Mouse (Mus musculus) cortical plate, adult 2 months (tissue): ENCODE data around the gene Gsc2. TPM values are rescaled to one million over a fixed set of nuclear protein-coding genes. Genes with fewer than 3 reads are reported as not detected.
A peak's percentile ranks its signal among the peaks of the same experiment; 100 is the strongest.

ENCODE experiments used
- H3K27ac ChIP-seq: fragments of 200-500 bp; 2 replicates; pipeline ENCODE4 v1.5.1; 2012; ENCODE audit warnings: low read length, control low read depth, inconsistent platforms; ENCODE audit not compliant: insufficient read depth
- H3K4me1 ChIP-seq: fragments of 200-500 bp; 2 replicates; pipeline ENCODE4 v1.6.1; 2011; ENCODE audit warnings: low read length; ENCODE audit not compliant: control insufficient read depth, insufficient read depth
- H3K4me3 ChIP-seq: fragments of 200-500 bp; 2 replicates; pipeline ENCODE4 v1.5.1; 2011; ENCODE audit warnings: mild to moderate bottlenecking, low read length, control low read depth; ENCODE audit not compliant: insufficient read depth
- CTCF ChIP-seq: fragments of 200-500 bp; IDR thresholded peaks from 2 replicates; pipeline ENCODE4 v1.5.1; 2011; ENCODE audit warnings: mild to moderate bottlenecking, control low read depth, low read length; ENCODE audit not compliant: insufficient read depth; ENCODE audit errors: extremely low read depth
- POLR2A ChIP-seq: fragments of 200-500 bp; IDR thresholded peaks from 2 replicates; pipeline ENCODE4 v1.6.1; 2011; ENCODE audit warnings: mild to moderate bottlenecking, low read length, control low read depth; ENCODE audit not compliant: insufficient read depth; ENCODE audit errors: extremely low read depth
- polyA plus RNA-seq: library from polyadenylated mRNA; depleted of rRNA; stranded (reverse); fragments of >200 nt; gene quantifications from 2 replicates; pipeline ENCODE4 v1.2.3, GENCODE M21; 2012

The Gsc2 gene
- polyA plus RNA-seq, 1 experiment, result not detected

GRCm38 (mm10) chr16:17938821-17939220, 24.0 kb upstream of the Gsc2 start:
- H3K4me1 ChIP-seq, result no peaks in the 10 kb centered on the region
- H3K27ac ChIP-seq, result no peak overlapping the region
- H3K4me3 ChIP-seq, result no peak overlapping the region
- TF ChIP-seq POLR2A (no peak), CTCF (peak; percentile 59)

DNA sequence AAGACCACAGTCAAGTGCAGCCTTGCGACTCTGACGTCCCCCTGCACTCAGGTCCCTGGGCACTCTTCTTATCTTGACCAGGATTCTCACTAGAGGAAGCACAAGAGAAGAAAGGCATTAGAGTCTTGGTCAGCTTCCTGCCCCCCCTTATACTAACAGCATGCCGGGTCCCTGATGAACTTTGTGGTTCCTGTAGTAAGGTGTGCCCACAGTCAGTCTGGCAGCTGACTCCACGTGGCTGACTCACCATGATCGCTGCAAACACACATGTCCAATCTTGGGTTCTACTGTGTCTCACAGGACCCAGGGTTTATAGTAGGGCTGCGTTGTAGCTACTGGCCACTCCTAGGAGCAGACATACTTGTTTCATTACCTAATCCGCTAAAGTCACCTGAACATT, 23.3 kb upstream of the Gsc2 start:
- Histone ChIP-seq H3K4me3 (no peak overlapping the region), H3K27ac (no peak overlapping the region), H3K4me1 (no peaks in the 10 kb centered on the region)
- no peak for TF ChIP-seq POLR2A
- no peak for TF ChIP-seq CTCF

DNA sequence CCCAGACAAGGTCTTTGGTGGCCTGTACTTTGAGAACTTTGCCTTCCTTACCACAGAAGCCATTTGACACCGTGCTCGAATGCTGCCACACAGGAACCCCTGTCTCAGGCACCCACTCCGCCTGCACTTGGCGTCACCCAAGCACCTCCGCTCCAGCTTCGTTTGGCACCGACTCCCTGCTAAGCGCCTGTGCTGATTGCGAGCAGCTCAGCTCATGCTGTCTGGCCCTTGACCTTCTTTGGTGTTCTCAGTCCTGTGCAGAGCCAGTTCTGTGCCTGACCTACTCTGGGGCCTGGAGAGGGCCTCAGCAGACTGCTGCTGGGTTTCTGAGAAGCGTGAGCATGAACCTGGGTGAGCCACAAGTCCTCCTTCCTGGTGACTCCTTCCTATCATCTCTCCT, 21.9 kb upstream of the Gsc2 start:
- no peak overlapping the region for H3K27ac ChIP-seq
- TF ChIP-seq CTCF (no peak), POLR2A (no peak)
- no peak overlapping the region for H3K4me3 ChIP-seq
- no peaks in the 10 kb centered on the region for H3K4me1 ChIP-seq

DNA sequence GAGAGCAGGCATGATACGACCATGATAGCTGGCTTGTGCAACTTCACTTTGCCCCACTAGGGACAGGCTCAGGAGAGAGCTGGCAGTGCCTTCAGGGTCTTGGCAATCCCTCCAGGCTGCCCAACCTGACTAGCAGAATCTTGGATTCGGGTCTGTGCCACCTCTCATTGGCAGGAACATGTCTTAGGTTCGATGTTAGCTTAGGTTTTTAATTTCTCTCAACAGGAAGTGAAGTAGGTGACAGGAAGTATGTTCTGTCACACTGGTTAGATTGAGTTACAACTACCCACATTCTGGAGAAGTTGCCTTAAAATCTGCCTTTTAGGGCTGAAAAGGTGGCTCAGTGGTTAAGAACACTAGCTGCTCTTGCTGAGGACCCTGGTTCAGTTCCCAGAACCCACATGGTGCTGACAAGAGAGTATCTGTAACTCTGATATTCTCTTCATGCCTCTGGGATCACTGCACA, 19.6 kb upstream of the Gsc2 start:
- Histone ChIP-seq H3K27ac (no peak overlapping the region), H3K4me3 (no peak overlapping the region), H3K4me1 (no peaks in the 10 kb centered on the region)
- TF ChIP-seq CTCF (no peak), POLR2A (no peak)

- TF ChIP-seq CTCF (no peak), POLR2A (no peak)
- Histone ChIP-seq H3K4me3 (no peak overlapping the region), H3K27ac (no peak overlapping the region), H3K4me1 (no peaks in the 10 kb centered on the region)
These were observed 19.0 kb upstream of the Gsc2 start for GRCm38 (mm10) chr16:17933594-17934444.

- TF ChIP-seq CTCF (no peak), POLR2A (no peak)
- H3K4me3 ChIP-seq, result no peak overlapping the region
- H3K4me1 ChIP-seq, result peaks cover under 1% of the 10 kb centered on the region; the same call in 1 of the 2 replicates
- no peak overlapping the region for H3K27ac ChIP-seq
These were observed 17.1 kb upstream of the Gsc2 start for GRCm38 (mm10) chr16:17931906-17932460.

DNA sequence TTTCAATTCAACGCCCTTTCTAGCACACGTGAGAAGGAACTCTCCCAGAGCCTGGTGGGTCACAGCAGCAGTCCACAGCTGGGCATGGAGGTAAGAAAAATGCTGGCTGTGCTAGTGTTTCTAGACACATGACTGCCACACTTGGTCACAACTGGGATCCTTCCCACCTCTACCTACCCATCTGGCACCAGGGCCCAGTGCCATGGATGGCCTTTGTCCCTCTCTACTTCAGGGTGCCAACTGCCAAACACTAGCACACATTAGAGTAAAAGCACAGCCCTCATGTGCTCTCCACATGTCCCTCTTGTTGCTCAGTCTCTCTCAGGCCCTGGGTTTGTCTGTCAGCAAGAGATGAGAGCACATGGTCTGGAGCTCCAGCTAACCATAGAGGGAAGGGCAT, 14.8 kb upstream of the Gsc2 start:
- Histone ChIP-seq H3K4me1 (peaks cover 2% of the 10 kb centered on the region; the same call in 1 of the 2 replicates), H3K27ac (no peak overlapping the region), H3K4me3 (no peak overlapping the region)
- TF ChIP-seq POLR2A (no peak), CTCF (no peak)

DNA sequence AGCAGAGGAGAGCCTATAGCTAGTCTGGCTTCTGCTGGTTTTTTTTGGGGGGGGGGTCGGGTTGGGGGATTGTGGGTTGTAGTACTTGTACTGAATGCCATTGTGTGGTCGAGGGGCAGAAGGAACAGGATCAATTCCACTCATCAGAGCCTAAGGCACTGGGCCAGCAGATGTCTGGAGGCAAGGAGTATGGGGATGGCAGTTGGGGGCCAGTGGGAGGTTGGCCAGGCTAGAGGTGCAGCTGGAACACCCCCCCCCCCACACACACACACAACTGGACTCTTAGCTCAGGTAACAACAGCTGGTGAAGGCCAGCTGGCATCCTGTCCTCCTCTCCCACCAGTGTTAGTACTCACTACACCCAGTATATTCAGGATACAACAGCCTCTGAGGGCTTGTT, 14.4 kb upstream of the Gsc2 start:
- H3K4me3 ChIP-seq, result no peak overlapping the region
- H3K27ac ChIP-seq, result no peak overlapping the region
- no peak for TF ChIP-seq CTCF
- TF ChIP-seq POLR2A, result no peak
- peaks cover 2% of the 10 kb centered on the region; the same call in 1 of the 2 replicates for H3K4me1 ChIP-seq

GRCm38 (mm10) chr16:17928627-17929104, 13.8 kb upstream of the Gsc2 start:
- Histone ChIP-seq H3K27ac (peak overlapping the region; percentile 78), H3K4me3 (peak overlapping the region; percentile 99; the same call in 1 of the 2 replicates), H3K4me1 (peaks cover 2% of the 10 kb centered on the region; the same call in 1 of the 2 replicates)
- TF ChIP-seq POLR2A (no peak), CTCF (peak; percentile 46)

- H3K4me3 ChIP-seq, result peak within 1 kb of the TSS; percentile 99
- H3K4me1 ChIP-seq, result peaks cover 2% of the 10 kb centered on the region; the same call in 1 of the 2 replicates
- TF ChIP-seq POLR2A (peak; percentile 63; the same call in 1 of the 2 replicates), CTCF (no peak)
- H3K27ac ChIP-seq, result peak within 1 kb of the TSS; percentile 78
These were observed 13.3 kb upstream of the Gsc2 start, which contains the start of gene Slc25a1 for GRCm38 (mm10) chr16:17928087-17928580. Slc25a1 (minus strand) TSS chr16:17928219.
